Mouse (Mus musculus): Measurements from ENCODE around the gene Sdk1. TPM values are rescaled to one million over a fixed set of nuclear protein-coding genes. Genes with fewer than 3 reads are reported as not detected.

Sdk1 gene
- polyA plus RNA-seq (2015; fragmentation: Nextera tagmentation; extraction: Ambion mirVana): 3.2 and 3.4 TPM in 2 replicates

DNA sequence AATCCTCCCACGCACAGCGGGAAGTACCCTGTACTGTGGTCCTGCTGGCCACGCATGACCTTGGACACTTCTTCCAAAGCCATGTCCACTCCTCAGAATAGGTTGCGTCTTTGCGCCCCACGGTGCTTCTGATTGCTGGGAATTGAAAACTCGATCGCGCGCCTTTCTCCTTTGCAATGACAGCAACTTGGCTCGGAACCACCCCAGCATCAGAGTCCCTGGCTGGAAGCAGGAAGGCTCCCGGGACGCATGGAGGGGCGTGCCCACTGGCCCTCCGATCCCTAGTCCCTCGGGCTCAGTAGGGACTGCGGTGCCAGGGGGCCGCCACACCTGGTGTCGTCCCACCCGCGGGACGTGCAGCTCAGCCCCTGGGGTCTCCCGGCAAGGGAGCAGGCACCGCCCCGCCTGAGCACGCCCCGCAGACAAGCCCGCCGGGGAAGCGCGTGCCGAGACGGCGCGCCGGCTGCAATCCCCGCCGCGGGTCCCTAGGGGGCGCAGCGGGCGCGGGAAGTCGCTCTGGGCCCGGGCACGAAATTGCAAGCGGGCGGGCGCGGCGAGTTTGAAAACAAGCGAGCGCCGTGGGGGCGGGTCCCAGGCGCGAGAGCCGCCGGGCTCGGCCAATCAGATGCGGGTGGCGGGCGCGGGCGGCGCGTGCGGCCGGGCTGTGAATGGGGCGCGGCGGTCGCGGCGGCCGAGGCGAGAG, at the start of gene Sdk1:
Gene Sdk1, plus strand, starts transcription at position 650 of the 703 bp plus-strand sequence.
- Histone ChIP-seq H3K36me3 (ENCODE audit: control insufficient read depth, insufficient read depth, low read length) (no peaks in the 10 kb centered on the region), H3K4me3 (replicated peaks; ENCODE audit: low read length) (peak within 1 kb of the TSS; percentile 72), H3K9me3 (replicated peaks; ENCODE audit: control insufficient read depth, low read length) (no peaks in the 10 kb centered on the region), H3K9ac (ENCODE audit: low read length) (peak within 1 kb of the TSS; percentile 88), H3K27me3 (ENCODE audit: control insufficient read depth, insufficient read depth, low read length) (0 out of 2 replicates have a peak, but pooled peaks cover 12% of the 10 kb centered on the region), H3K4me1 (ENCODE audit: control insufficient read depth, insufficient read depth, low read length) (peaks cover 29% of the 10 kb centered on the region), H3K4me2 (ENCODE audit: low read depth, low read length) (peak within 1 kb of the TSS; percentile 89), H3K27ac (ENCODE audit: low read length) (peak within 1 kb of the TSS; percentile 43; the same call in 1 of the 2 replicates)
- WGBS: 0% methylated on average over 77 of the region's 77 CpGs
- peak; percentile 97 for ATAC-seq (ENCODE audit: insufficient read depth, low FRiP score)

- Histone ChIP-seq H3K36me3 (ENCODE audit: control insufficient read depth, insufficient read depth, low read length) (no peaks in the 10 kb centered on the region), H3K4me1 (ENCODE audit: control insufficient read depth, insufficient read depth, low read length) (peaks cover 8% of the 10 kb centered on the region), H3K9me3 (replicated peaks; ENCODE audit: control insufficient read depth, low read length) (no peaks in the 10 kb centered on the region), H3K27ac (ENCODE audit: low read length) (no peak overlapping the region), H3K27me3 (ENCODE audit: control insufficient read depth, insufficient read depth, low read length) (no peaks in the 10 kb centered on the region), H3K4me2 (ENCODE audit: low read depth, low read length) (peak overlapping the region; percentile 12; the same call in 1 of the 2 replicates), H3K9ac (ENCODE audit: low read length) (no peak overlapping the region), H3K4me3 (replicated peaks; ENCODE audit: low read length) (no peak overlapping the region)
- ATAC-seq (ENCODE audit: insufficient read depth, low FRiP score): no peak
- 21% methylated on average over 4 of the region's 4 CpGs for WGBS
Observed at GRCm38 (mm10) chr5:141197278-141197677, 44.0 kb upstream of the Sdk1 start.

DNA sequence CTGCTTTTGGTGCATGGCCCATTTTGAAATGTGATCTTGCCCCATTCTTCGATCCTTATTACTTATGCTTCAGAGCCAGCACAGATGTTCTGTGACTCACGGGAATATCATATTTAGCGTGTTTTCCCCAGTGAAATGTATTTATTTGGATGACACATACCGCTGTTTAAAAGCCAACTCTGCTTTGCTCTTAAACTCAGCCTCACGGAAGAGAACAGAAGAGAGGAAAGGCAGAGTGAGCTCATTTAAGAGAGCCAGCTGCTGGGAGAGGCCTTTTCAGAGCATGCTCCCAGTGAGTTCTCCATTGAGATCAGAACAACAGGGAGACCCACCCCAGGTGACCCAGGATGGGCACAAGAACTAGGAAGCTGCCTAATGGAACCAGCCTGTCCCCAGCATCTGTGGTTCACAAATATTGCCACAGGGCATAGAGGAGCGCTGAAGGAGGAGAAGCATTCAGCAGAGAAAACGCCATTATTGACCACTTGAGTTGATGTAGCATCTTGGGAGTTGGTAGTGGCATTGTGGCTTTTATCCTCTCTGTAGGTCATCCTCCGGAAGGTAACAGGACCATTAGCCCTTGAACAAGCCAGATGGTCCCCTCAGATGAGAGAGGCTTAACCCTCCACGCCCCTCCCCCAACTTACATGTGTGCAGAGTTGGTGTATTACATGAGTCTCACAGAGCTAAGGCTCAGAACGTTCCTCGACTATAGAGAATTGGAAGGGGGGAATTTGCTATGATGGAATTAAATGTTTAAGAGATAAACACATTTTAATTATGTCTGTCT, 38.8 kb upstream of the Sdk1 start:
- Histone ChIP-seq H3K9me3 (replicated peaks; ENCODE audit: control insufficient read depth, low read length) (no peaks in the 10 kb centered on the region), H3K36me3 (ENCODE audit: control insufficient read depth, insufficient read depth, low read length) (no peaks in the 10 kb centered on the region), H3K4me1 (ENCODE audit: control insufficient read depth, insufficient read depth, low read length) (no peaks in the 10 kb centered on the region), H3K27ac (ENCODE audit: low read length) (peak overlapping the region; percentile 61), H3K9ac (ENCODE audit: low read length) (no peak overlapping the region), H3K4me3 (replicated peaks; ENCODE audit: low read length) (no peak overlapping the region), H3K27me3 (ENCODE audit: control insufficient read depth, insufficient read depth, low read length) (no peaks in the 10 kb centered on the region), H3K4me2 (ENCODE audit: low read depth, low read length) (no peak overlapping the region)
- no peak for ATAC-seq (ENCODE audit: insufficient read depth, low FRiP score)
- WGBS: 58% methylated on average over 11 of the region's 11 CpGs

GRCm38 (mm10) chr5:141207061-141207460, 34.2 kb upstream of the Sdk1 start:
- 49% methylated on average over 5 of the region's 5 CpGs for WGBS

DNA sequence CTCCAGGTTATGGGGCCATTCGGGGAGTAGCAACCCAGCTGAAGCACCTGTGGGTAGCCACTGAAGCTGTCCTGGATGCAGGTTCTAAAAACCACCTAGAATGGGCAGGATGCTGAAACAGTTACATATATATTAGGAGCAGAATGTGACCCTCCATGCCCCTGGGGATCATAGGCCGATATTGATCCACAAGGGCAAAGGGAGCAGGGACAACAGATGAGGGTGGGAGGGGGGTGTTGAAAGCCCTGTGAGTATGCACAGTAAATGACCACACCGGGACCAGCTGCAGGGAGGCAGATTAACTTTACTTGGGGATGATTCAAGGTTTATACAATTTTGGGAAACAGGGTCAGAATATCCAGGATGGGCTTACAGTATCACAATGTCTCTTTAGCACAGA, 16.0 kb upstream of the Sdk1 start:
- no peak for ATAC-seq (ENCODE audit: insufficient read depth, low FRiP score)
- H3K9me3 ChIP-seq (replicated peaks; ENCODE audit: control insufficient read depth, low read length): no peaks in the 10 kb centered on the region
- no peak overlapping the region for H3K4me3 ChIP-seq (replicated peaks; ENCODE audit: low read length)
- H3K4me1 ChIP-seq (ENCODE audit: control insufficient read depth, insufficient read depth, low read length): no peaks in the 10 kb centered on the region
- H3K4me2 ChIP-seq (ENCODE audit: low read depth, low read length): no peak overlapping the region
- 69% methylated on average over 3 of the region's 3 CpGs for WGBS
- H3K36me3 ChIP-seq (ENCODE audit: control insufficient read depth, insufficient read depth, low read length): no peaks in the 10 kb centered on the region
- H3K9ac ChIP-seq (ENCODE audit: low read length): no peak overlapping the region
- H3K27me3 ChIP-seq (ENCODE audit: control insufficient read depth, insufficient read depth, low read length): no peaks in the 10 kb centered on the region
- H3K27ac ChIP-seq (ENCODE audit: low read length): no peak overlapping the region

More at GRCm38 (mm10) chr5:141207061-141207460, 34.2 kb upstream of the Sdk1 start:
- Histone ChIP-seq H3K27me3 (ENCODE audit: control insufficient read depth, insufficient read depth, low read length) (no peaks in the 10 kb centered on the region), H3K4me2 (ENCODE audit: low read depth, low read length) (no peak overlapping the region), H3K9me3 (replicated peaks; ENCODE audit: control insufficient read depth, low read length) (no peaks in the 10 kb centered on the region), H3K4me1 (ENCODE audit: control insufficient read depth, insufficient read depth, low read length) (no peaks in the 10 kb centered on the region), H3K9ac (ENCODE audit: low read length) (no peak overlapping the region), H3K27ac (ENCODE audit: low read length) (no peak overlapping the region), H3K36me3 (ENCODE audit: control insufficient read depth, insufficient read depth, low read length) (no peaks in the 10 kb centered on the region), H3K4me3 (replicated peaks; ENCODE audit: low read length) (no peak overlapping the region)
- no peak for ATAC-seq (ENCODE audit: insufficient read depth, low FRiP score)

- H3K4me1 ChIP-seq (ENCODE audit: control insufficient read depth, insufficient read depth, low read length): no peaks in the 10 kb centered on the region
- H3K9ac ChIP-seq (ENCODE audit: low read length): no peak overlapping the region
Observed at GRCm38 (mm10) chr5:141234326-141234725, 7.0 kb upstream of the Sdk1 start.

GRCm38 (mm10) chr5:141239401-141239800, 1.9 kb upstream of the Sdk1 start:
- no peak overlapping the region for H3K4me2 ChIP-seq (ENCODE audit: low read depth, low read length)
- no peak for ATAC-seq (ENCODE audit: insufficient read depth, low FRiP score)
- H3K27ac ChIP-seq (ENCODE audit: low read length): no peak overlapping the region
- 0 out of 2 replicates have a peak, but pooled peaks cover 12% of the 10 kb centered on the region for H3K27me3 ChIP-seq (ENCODE audit: control insufficient read depth, insufficient read depth, low read length)
- H3K36me3 ChIP-seq (ENCODE audit: control insufficient read depth, insufficient read depth, low read length): no peaks in the 10 kb centered on the region
- H3K9ac ChIP-seq (ENCODE audit: low read length): no peak overlapping the region
- no peak overlapping the region for H3K4me3 ChIP-seq (replicated peaks; ENCODE audit: low read length)
- H3K9me3 ChIP-seq (replicated peaks; ENCODE audit: control insufficient read depth, low read length): no peaks in the 10 kb centered on the region
- 30% methylated on average over 5 of the region's 5 CpGs for WGBS
- H3K4me1 ChIP-seq (ENCODE audit: control insufficient read depth, insufficient read depth, low read length): peaks cover 29% of the 10 kb centered on the region

More at GRCm38 (mm10) chr5:141234326-141234725, 7.0 kb upstream of the Sdk1 start:
- no peak overlapping the region for H3K27ac ChIP-seq (ENCODE audit: low read length)
- H3K4me2 ChIP-seq (ENCODE audit: low read depth, low read length): no peak overlapping the region
- 23% methylated on average over 4 of the region's 4 CpGs for WGBS
- ATAC-seq (ENCODE audit: insufficient read depth, low FRiP score): no peak
- H3K4me3 ChIP-seq (replicated peaks; ENCODE audit: low read length): no peak overlapping the region
- no peaks in the 10 kb centered on the region for H3K27me3 ChIP-seq (ENCODE audit: control insufficient read depth, insufficient read depth, low read length)
- H3K9me3 ChIP-seq (replicated peaks; ENCODE audit: control insufficient read depth, low read length): no peaks in the 10 kb centered on the region
- no peaks in the 10 kb centered on the region for H3K36me3 ChIP-seq (ENCODE audit: control insufficient read depth, insufficient read depth, low read length)

GRCm38 (mm10) chr5:141240441-141240840, 849 bp upstream of the Sdk1 start:
- peak overlapping the region; percentile 72 for H3K4me3 ChIP-seq (replicated peaks; ENCODE audit: low read length)
- H3K36me3 ChIP-seq (ENCODE audit: control insufficient read depth, insufficient read depth, low read length): no peaks in the 10 kb centered on the region
- peaks cover 29% of the 10 kb centered on the region for H3K4me1 ChIP-seq (ENCODE audit: control insufficient read depth, insufficient read depth, low read length)
- H3K9ac ChIP-seq (ENCODE audit: low read length): peak overlapping the region; percentile 64
- H3K9me3 ChIP-seq (replicated peaks; ENCODE audit: control insufficient read depth, low read length): no peaks in the 10 kb centered on the region
- ATAC-seq (ENCODE audit: insufficient read depth, low FRiP score): no peak
- H3K27ac ChIP-seq (ENCODE audit: low read length): 0 out of 2 replicates have a peak overlapping the region, but pooled peaks have one; percentile 6
- 0 out of 2 replicates have a peak, but pooled peaks cover 12% of the 10 kb centered on the region for H3K27me3 ChIP-seq (ENCODE audit: control insufficient read depth, insufficient read depth, low read length)
- under 1% methylated on average over 10 of the region's 10 CpGs for WGBS
- H3K4me2 ChIP-seq (ENCODE audit: low read depth, low read length): peak overlapping the region; percentile 89
